Mouse (Mus musculus) cerebellum, adult 9-11 months (tissue): Measurements from ENCODE around the gene Trappc3.

ENCODE experiments used
- DNase-seq: peaks from one replicate; pipeline ENCODE4 v3.0.0; 2022

The Trappc3 gene

DNA sequence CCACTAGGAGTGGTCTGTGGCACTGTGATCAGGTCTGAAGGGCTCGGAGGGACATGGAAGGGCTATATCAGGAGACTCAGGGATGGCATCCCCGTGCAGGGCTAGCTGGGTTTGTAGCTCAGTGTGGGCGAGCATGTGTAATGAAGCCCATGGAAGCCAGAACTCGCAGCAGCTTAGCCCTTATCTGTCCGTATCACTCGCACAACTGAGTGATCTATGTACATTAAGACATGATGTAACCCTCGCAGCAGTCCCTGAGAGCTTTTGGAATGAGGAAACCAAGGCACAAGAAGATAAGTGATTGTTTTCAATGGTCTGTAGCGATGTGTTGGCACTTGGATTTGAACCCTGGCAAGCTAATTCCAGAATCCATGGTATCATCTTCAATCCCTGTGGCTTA lies 21.5 kb downstream of the Trappc3 start:
- DNase-seq = no peak

DNA sequence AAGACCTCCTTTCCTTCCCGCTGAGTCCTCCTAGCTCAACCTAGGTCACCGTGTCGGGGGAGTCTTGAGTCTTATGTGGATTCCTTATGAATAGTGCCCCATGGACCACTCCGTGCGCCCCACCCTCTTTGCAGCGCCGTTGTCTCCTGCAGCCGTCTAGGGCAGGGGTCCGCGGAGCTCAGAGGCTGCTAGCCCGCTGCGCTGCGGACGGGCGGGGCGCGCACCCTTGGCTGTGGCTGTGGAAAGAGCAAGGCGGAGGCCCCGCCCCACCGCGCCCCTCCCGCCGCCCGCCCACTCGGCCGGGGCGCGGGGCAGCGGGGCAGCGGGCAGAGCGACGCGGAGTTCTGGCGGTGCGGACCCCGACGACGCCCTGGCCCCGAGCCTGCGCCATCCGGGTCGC lies 24.4 kb downstream of the Trappc3 start, which contains the start of gene Col8a2:
Col8a2 (plus strand) TSS at position 302 of the 400 bp plus-strand sequence.
- DNase-seq = no peak

DNA sequence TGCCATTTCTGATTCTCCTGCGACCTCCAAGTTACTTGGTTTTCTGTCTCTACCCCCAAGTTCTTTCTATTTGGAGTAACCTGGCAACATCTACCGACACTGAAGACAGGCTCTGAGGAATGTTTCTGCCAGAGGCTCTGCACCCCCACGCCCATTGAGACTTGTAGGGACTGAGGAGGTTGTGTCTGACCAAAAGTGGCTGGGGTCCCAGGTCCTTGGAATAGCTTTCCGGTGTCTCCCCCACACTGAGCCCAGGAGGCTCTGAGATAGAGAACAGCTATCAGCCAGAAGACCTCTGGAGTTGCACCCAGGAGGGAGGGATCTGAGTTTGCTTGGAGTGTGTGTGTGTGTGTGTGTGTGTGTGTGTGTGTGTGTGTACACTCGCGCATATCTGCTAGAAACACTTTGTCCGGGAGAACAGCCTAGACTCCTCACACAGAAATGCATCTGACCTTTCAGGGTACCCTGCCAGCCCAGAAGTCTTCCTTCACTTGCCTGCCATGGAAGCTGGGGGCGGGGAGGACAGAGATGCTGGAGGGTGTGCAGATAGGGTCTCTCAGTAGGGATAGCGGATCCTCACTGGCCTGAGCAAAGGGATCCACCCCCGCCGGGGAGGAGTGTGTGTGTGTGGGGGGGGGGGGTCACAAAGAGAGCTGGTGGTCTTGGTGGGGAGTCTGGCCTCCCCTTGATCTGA lies 25.3 kb downstream of the Trappc3 start:
- DNase-seq = no peak

DNA sequence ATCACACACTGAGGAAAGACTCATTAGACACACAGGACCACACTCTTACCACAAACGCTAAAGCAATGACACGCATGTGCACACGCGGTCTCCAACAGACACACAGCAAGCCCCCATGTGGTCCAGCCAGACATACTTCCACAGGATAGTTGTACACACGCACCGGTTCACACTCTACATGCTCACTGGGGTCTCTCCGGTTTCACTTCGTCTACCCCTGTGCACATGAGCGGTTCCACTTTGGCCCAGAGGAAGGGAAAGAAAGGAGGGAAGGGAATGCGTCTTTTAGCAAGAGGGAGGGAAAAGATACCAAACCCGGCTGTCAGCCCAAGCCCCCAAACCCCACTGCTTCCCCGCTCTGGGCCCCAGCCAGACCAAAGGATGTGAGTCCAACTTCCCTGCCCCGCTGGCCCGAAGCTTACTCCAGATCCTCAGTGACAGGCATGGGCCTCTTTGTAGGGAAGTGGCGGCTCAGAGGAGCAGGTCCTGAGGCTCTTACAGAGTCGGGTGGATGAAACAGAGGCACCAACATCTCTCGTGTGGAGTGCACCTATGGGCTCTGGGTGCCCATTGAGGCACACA lies 26.1 kb downstream of the Trappc3 start:
- no peak for DNase-seq

DNA sequence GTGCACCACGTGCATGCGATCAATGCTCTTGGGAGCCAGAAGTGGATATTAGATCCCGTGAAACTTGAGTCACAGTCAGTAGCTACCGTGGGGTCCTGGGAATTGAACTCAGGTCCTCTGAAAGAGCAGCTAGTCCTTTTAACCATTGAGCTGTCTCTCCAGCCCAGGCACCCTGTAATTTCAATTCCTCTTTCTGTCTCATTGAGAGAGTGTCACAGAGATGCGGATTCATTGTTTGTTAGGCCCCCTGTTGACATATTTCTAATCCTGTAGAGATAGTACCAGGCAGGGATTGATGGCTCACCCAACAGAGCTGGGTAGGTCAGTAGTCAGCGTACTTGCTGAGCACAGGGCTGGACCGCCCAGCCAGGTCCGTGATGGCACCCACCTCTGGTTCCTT lies 28.2 kb downstream of the Trappc3 start:
- DNase-seq = no peak

DNA sequence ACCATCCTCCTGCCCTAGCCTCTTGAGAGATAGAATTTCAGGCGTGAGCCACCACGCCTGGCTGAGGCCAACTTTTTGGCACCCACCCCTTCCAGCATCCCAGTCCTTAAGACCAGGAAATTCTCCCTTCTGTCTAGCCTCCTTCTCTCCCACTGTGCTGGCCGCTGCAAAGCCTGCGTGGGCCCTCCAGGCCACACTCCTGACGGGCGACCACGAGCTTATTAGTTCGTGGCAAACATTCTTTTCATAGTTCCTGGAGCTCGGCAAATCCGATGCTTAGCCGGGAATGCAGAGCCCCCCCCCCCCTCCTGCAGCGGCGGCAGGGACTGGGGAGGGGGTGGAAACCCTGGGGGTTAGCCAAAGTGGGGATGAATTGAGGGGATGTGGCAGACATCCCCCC lies 29.1 kb downstream of the Trappc3 start:
- no peak for DNase-seq

DNA sequence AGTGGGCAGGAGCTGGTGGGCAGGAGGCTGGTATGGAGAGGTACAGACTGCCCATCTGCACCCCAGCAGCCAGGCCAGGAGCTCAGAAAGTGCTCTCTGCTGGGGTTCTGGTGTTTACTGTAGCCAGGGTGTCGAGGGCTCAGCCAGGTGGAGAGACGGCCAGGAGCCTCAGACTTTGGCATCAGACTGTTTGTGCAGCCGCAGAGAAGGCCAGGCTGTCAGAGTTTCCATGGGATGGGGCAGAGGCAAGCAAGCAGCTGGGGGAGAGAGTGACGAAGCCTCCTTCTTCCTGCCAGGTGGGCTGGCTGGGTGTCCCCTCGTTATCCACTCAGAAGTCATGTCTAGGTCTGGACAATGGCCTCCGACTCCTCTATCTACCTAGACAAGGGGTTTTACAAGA lies 33.0 kb downstream of the Trappc3 start:
- no peak for DNase-seq

DNA sequence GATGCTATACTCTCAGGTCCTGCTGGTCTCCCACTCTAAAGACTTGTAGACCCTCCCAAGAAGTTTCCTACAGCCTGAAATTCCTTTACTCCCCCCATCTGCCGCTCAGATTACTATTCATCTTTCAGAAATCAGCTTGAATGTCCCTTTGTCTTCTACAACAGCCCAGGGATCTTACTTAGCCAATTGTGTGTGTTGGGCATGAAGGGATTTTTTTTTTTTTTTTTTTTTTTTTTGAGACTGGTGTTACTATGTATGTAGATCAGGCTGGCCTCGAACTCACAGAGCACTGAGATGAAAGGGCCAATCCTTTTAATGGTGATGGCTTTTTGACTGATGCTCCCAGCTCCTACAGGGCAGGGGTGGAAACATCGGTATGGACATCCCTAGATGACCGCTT lies 33.8 kb downstream of the Trappc3 start:
- DNase-seq = no peak

DNA sequence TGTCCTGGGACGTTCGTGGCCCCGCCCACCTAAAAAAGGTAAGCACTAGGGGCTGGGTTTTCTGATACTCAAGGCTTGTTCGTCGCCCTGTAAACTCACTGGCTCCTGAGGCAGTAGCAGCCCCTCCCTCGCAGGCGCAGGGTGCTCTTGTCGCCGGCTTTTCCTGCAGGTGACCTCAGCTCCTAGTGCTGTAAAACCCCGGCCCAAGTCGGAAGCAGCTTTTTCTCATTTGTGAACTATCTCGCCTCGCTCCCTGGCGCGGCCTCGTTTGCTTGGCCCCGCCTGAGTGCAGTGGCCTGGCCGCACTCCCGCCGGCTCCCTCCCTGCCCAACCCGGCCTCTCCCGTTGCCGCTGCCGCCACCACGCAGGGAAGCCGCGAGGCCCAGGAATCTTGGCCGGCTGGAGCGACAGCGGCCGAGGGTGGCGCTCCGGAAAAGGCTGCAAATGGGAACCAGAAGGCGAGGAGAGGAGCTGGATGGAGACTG lies 34.5 kb downstream of the Trappc3 start:
- DNase-seq = peak; percentile 77

DNA sequence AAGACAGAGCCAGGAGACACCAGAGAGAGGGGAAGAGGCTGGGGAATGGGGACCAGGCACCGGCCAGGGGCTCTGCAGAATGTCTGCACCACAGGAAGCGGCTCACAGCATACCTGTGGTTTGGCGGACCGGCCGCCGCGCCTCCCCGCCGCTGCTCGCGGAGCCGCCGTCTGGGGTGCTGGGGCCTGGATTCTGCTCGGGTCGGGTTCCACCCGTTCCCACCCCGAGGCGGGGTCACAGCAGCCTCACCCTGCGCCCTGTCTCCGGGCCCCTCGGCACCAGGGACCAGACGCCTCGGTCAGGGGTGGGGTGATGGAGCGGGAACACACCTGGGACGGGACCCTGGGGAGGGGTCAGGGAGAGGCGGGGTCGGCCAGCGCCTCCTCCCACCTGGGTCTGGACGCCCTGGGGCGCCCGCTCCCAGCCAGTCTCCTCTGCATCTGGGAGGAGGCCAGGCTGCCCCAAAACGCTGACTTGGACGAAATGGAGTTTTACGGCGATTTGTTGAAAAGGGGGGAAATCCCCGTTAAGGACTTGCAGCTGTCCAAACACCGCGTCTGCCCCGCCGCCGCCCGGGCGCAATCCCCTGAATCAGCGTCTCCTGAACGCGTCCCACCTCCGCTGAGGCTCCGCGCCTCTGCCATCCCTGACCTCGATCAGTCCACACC lies 38.9 kb downstream of the Trappc3 start:
- peak; percentile 46 for DNase-seq

DNA sequence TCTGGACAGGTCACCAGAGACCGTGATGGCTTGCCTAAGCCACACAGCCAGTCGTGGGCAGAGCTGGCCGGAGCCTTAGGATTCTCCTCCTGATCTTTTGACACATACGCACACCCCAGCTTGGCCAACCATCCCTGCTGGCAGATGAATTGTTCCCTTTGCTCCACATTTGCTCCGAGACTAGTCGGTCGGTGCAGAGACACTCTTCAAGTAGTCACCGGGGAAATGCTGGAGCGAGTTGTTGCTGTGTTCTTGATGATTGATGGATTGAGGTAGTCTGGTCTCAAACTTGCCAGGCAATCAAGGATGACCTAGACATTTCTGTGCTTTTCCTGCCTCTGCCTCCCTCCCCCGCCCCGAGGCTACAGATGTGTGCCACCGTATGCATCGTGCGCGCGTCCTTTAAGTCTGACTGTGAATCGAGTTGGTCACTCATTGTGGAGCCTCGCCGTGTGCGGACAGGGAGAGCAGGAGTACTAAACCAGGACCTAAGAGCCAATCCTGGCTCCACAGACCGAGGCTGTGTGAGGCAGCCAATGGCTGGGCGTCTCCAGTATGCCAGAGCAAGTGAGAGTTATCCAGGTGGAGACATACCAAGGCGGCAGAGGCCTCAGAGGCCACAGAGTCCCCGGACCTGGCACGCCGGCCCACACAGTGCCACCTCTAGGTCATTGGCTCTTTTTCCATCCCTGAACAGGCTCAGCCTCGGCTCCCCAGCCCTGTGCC lies 39.6 kb downstream of the Trappc3 start:
- DNase-seq = peak; percentile 70

DNA sequence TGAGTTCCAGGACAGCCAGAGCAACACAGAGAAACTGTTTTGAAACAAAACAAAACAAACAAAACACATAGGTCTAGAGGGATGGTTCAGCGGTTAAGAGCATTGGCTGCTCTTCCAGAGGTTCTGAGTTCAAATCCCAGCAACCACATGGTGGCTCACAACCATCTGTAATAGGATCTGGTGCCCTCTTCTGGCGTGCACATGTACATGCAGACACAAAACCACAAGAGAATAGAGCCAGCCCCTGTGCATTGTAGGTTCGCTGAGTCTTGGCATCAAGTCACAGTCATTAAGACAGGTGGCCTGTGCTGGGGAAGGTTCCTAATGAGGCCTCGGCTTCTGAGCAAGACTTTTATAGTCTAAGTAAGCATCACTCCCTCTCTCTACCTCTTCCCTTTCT lies 41.8 kb downstream of the Trappc3 start:
- no peak for DNase-seq

DNA sequence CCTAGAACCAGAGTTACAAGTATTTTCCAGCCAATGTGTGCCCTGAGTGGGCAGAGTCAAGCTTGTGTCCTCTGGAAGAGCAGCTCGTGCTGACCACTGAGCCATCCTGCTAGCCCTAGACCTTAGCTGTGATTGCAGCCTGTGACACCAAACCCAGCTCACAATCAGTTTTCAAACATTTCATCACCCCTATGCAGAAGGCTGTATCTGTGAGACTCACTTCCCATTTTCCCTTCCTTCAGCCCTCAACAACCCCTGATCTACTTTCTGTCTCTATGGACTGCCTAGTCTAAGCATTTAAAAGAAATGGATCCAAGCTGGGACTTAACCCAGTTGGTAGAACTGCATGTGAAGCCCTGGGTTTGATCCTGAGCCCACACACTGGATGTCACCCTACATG lies 43.3 kb downstream of the Trappc3 start:
- DNase-seq = no peak

DNA sequence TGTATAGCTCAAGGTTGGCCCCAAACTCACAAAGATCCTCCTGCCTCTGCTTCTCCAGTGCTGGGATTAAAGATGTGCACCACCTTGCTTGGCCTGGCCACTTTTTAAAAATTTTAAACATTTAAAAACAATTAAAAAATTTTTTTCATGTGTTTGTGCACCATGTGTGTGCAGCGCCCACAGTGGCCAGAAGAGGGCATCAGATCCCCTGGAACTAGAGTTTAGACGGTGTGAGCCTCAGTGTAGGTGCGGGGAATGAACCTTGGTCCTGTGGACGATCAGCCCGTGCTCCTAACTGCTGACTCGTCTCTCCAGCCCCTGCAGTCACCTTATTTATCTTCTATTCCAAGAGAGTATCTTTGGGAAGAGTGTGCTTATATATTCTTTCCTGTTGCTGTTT lies 43.9 kb downstream of the Trappc3 start:
- no peak for DNase-seq

DNA sequence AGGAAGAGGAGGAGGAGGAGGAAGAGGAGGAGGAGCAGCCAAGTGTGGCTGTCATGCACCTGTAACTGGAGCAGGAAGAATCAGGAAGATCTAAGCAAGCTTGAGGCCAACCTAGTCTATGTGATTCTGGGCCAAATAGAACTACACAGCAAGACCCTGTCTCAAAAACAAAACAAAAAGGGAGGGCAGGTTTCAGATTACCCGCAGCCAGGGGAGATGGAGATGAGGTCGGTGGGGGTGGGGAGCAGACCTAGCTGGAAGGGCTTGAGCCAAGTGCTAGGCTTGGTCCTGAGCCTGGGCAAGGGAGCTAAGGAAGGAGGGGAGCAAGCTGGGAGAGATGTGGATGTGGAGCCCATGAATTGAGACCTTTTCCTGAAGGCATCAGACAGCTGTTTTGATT lies 44.7 kb downstream of the Trappc3 start:
- DNase-seq = no peak

DNA sequence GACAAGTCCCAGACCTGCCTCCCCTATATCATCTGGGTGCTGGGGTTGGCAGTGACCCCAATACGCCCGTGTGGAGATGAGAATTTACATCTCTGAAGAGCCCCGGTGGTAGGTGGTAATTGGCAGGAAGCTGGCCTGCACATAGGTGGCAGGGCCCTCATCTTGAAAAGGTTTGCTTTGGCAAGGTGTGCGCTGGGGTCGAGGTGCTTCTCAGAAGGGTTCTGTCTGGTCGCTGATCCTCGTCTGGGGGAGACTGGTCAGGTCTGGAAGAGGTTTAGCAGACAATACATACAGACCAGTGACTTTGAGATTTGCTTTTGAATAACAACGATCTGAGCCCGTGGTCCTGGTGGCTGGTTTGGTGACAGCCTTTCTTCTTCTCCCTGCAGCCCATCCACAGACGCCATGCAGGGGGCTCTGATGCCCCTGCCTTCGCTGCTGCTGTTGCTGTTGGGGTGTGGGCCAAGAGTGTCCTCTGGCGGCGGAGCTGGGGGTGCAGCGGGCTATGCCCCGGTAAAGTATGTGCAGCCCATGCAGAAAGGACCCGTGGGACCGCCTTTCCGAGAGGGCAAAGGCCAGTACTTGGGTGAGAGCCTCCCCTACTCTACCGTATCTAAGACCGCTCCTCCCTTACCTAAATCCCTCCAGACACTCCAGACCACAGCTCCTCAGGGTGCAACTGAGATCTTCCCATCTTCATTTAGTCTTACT lies 47.2 kb downstream of the Trappc3 start:
- DNase-seq = peak; percentile 46

DNA sequence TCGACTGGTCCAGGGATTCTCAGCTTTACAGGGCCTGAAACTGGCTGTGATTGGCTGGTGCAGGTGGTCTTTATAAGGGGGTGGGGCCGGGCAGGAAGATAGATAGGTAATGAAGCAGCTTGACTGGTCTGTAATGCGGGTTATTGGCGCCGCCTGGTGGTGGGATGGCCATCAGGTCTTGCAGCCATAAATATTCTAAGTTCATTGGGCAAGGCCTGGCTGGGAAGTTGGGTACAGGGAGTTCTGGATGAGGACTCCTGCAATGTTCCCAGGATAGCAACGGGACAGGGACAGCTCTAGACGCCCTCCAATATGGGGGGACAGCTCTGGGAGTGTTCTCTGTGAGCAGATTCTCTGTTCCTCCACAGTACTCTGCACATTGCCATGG lies 47.8 kb downstream of the Trappc3 start:
- DNase-seq = peak; percentile 91

DNA sequence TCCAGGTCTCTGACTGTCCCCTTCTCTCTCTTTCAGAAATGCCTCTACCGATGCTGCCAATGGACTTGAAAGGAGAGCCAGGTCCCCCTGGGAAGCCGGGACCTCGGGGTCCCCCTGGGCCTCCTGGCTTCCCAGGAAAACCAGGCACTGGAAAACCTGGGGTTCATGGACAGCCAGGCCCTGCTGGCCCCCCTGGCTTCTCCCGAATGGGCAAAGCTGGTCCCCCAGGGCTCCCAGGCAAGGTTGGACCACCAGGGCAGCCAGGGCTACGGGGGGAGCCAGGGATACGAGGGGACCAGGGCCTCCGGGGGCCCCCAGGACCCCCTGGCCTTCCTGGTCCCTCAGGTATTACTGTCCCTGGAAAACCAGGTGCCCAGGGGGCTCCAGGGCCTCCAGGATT lies 48.2 kb downstream of the Trappc3 start:
- peak; percentile 49 for DNase-seq

DNA sequence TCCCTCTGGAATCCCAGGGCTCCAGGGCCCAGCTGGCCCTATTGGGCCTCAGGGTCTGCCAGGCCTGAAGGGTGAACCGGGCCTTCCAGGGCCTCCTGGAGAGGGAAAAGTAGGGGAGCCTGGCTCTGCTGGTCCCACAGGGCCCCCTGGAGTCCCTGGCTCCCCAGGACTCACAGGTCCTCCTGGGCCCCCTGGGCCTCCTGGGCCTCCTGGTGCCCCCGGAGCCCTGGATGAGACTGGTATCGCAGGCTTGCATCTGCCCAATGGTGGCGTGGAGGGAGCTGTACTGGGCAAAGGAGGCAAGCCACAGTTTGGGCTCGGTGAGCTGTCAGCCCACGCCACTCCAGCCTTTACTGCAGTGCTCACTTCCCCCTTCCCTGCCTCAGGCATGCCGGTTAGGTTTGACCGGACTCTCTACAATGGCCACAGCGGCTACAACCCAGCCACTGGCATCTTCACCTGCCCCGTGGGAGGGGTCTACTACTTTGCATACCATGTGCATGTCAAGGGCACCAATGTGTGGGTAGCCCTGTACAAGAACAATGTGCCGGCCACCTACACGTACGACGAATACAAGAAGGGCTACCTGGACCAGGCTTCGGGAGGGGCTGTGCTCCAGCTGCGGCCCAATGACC lies 49.6 kb downstream of the Trappc3 start:
- no peak for DNase-seq

DNA sequence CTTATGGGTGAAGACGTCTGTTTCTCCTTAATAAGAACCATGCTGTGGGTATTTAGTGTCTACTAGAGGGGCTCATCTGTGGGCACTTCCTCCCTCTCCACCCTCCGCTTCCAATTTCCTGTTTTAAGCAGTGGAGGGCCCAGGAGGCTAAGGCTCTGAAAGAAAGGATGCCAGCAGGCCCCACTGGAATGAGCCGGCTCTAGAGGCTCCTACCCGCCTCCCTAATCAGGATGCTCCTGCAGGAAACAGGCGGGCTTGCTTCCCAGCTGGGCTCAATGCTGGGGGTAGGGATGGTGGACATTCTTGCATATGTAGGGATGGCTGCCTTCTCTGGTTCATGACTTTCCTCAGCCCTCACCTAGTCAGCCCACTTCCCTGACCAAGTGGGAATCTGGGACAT lies 51.1 kb downstream of the Trappc3 start:
- DNase-seq = no peak

DNA sequence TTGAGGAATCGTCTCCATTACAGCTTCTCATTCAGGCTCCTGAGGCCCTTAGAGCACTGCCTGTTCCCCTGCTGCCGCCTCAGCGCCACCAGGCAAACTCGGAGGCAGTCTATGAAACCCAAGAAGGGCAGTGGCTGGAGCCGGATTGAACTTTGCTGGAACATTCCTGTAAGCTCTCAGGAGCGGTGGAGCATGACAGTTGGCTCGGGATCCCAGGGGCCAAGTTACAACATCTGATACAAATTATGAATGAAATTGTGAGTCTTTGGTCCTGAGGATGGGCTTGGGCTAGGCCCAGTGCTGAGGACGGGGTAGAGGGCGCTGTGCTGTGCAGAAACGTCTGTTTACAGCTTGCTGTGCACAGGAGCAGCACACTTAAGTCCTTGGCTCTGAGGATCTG lies 52.3 kb downstream of the Trappc3 start:
- peak; percentile 13 for DNase-seq

DNA sequence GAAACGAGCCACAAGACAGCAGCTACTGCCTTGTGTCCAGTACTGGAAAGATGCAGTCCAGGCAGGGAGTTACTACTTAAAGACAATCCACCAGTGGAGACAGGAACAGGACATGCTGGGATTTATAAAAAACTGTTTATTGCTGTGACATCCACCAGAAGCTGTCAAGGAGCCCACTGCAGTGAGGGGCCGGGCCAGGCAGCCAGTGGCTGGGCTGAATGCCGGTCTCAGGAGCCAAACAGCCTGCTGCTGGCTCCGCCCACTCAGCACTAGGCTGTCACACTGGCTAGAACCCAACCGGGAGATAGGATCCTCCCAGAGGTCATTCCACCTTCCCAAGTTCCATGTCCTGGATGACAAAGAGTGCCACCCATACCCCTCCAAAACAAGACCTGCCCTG lies 53.8 kb downstream of the Trappc3 start:
- DNase-seq = peak; percentile 47
